Mouse (Mus musculus) heart, embryonic 10.5 days (tissue): ENCODE measurements around the gene Ptpn23. TPM values are rescaled to one million over a fixed set of nuclear protein-coding genes. Genes with fewer than 3 reads are reported as not detected.

ENCODE experiments used
- DNase-seq: peaks from one replicate; pipeline ENCODE4 v3.0.0-alpha.2; 2017; ENCODE audit warnings: low spot score
- H3K27ac ChIP-seq: fragments of 300-500 bp; sonication (generic); 2 replicates; pipeline ENCODE4 v1.5.1; 2016; ENCODE audit warnings: mild to moderate bottlenecking
- H3K27me3 ChIP-seq: fragments of 300-500 bp; sonication (generic); 2 replicates; pipeline ENCODE4 v1.6.1; 2016; ENCODE audit warnings: mild to moderate bottlenecking; ENCODE audit not compliant: poor library complexity, insufficient read depth, severe bottlenecking
- H3K36me3 ChIP-seq: fragments of 300-500 bp; sonication (generic); 2 replicates; pipeline ENCODE4 v1.6.1; 2016; ENCODE audit warnings: mild to moderate bottlenecking, moderate library complexity
- H3K4me1 ChIP-seq: fragments of 300-500 bp; sonication (generic); 2 replicates; pipeline ENCODE4 v1.6.1; 2016; ENCODE audit warnings: mild to moderate bottlenecking
- H3K4me3 ChIP-seq: fragments of 300-500 bp; sonication (generic); 2 replicates; pipeline ENCODE4 v1.5.1; 2016; ENCODE audit warnings: mild to moderate bottlenecking, moderate library complexity
- H3K9me3 ChIP-seq: fragments of 300-500 bp; sonication (generic); 2 replicates; pipeline ENCODE4 v1.6.1; 2016; ENCODE audit warnings: mild to moderate bottlenecking, moderate library complexity
- WGBS: fragments of 180-500 bp; shearing (Covaris S2); methylation state at CpG from one replicate; pipeline ENCODE4 v1.1.7; 2016; 5-methylcytosine and 5-hydroxymethylcytosine counted together
- polyA plus RNA-seq: library from polyadenylated mRNA; unstranded; fragments of >200 nt; fragmentation: Nextera tagmentation; extraction: Ambion mirVana; gene quantifications from 2 replicates; pipeline ENCODE4 v1.2.1, GENCODE M21; 2016

Gene Ptpn23
- polyA plus RNA-seq, result 14.6 and 18.4 TPM in 2 replicates

DNA sequence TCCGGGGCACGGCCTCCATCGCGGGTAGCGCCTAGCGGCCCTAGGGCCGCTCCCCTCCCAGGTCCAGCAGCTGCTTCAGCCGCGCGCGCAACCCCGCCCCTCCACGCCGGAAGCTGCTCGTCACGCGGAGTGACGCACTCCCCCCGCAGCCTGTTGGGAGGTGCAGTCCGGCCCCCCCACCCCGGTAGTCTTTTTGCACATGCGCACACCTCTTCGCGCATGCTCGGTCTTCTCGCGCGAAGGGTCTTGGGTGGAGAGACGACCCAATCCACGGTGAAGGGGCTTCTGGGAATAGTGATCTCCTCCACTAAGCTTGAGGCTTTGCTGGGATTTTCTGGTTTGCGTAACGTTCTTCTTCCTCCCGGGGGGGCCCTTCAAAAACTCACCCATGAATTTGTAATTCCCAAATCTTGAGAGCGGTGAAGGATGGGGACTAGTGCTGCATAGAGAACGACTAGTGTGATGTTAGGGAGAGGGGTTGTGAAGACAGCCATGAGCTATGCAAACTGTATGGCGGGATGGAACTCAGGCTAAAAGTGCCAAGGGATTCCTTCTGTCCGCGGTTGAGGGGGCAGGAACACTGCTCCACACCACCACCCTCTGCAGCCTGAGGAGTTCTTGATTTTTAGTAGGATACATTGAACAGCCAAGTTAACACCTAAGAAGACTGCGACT is at the start of gene Ptpn23:
Gene Ptpn23, minus strand, starts transcription at position 115 of the 675 bp plus-strand sequence.
- 1% methylated on average over 39 of the region's 39 CpGs for WGBS
- Histone ChIP-seq H3K36me3 (peaks cover 12% of the 10 kb centered on the region; the same call in 1 of the 2 replicates), H3K4me1 (peaks cover 26% of the 10 kb centered on the region), H3K4me3 (peak within 1 kb of the TSS; percentile 84), H3K9me3 (no peaks in the 10 kb centered on the region), H3K27me3 (0 out of 2 replicates have a peak, but pooled peaks cover 2% of the 10 kb centered on the region), H3K27ac (peak within 1 kb of the TSS; percentile 93)
- peak; percentile 99 for DNase-seq

GRCm38 (mm10) chr9:110452523-110452922 is 44.5 kb upstream of the Ptpn23 start:
- H3K36me3 ChIP-seq, result peaks cover 21% of the 10 kb centered on the region
- H3K9me3 ChIP-seq, result no peaks in the 10 kb centered on the region
- WGBS, result 74% methylated on average over 3 of the region's 3 CpGs
- H3K27ac ChIP-seq, result no peak overlapping the region
- no peak for DNase-seq
- H3K4me3 ChIP-seq, result no peak overlapping the region
- H3K4me1 ChIP-seq, result peaks cover 8% of the 10 kb centered on the region; the same call in 1 of the 2 replicates
- H3K27me3 ChIP-seq, result no peaks in the 10 kb centered on the region

GRCm38 (mm10) chr9:110448857-110449617 is 41.0 kb upstream of the Ptpn23 start:
- H3K27me3 ChIP-seq, result no peaks in the 10 kb centered on the region
- peak; percentile 88 for DNase-seq
- H3K36me3 ChIP-seq, result peaks cover 26% of the 10 kb centered on the region
- peaks cover 4% of the 10 kb centered on the region; the same call in 1 of the 2 replicates for H3K4me1 ChIP-seq
- H3K4me3 ChIP-seq, result no peak overlapping the region
- no peaks in the 10 kb centered on the region for H3K9me3 ChIP-seq
- WGBS, result 35% methylated on average over 11 of the region's 11 CpGs
- H3K27ac ChIP-seq, result no peak overlapping the region

- Histone ChIP-seq H3K27me3 (no peaks in the 10 kb centered on the region), H3K9me3 (no peaks in the 10 kb centered on the region), H3K27ac (no peak overlapping the region), H3K4me3 (no peak overlapping the region), H3K36me3 (peaks cover 30% of the 10 kb centered on the region), H3K4me1 (peaks cover 4% of the 10 kb centered on the region; the same call in 1 of the 2 replicates)
- 80% methylated on average over 15 of the region's 15 CpGs for WGBS
- no peak for DNase-seq
These were observed 40.3 kb upstream of the Ptpn23 start for GRCm38 (mm10) chr9:110448356-110448755.

- Histone ChIP-seq H3K27ac (no peak overlapping the region), H3K4me3 (no peak overlapping the region), H3K4me1 (no peaks in the 10 kb centered on the region), H3K36me3 (peaks cover 50% of the 10 kb centered on the region), H3K27me3 (no peaks in the 10 kb centered on the region), H3K9me3 (no peaks in the 10 kb centered on the region)
- no peak for DNase-seq
- 89% methylated on average over 6 of the region's 6 CpGs for WGBS
These were observed 32.5 kb upstream of the Ptpn23 start for GRCm38 (mm10) chr9:110440559-110440958.

- Histone ChIP-seq H3K4me1 (no peaks in the 10 kb centered on the region), H3K27ac (no peak overlapping the region), H3K9me3 (no peaks in the 10 kb centered on the region), H3K4me3 (no peak overlapping the region), H3K27me3 (no peaks in the 10 kb centered on the region), H3K36me3 (peaks cover 55% of the 10 kb centered on the region)
- no peak for DNase-seq
- 49% methylated on average over 5 of the region's 5 CpGs for WGBS
These were observed 32.0 kb upstream of the Ptpn23 start for GRCm38 (mm10) chr9:110440049-110440448.

DNA sequence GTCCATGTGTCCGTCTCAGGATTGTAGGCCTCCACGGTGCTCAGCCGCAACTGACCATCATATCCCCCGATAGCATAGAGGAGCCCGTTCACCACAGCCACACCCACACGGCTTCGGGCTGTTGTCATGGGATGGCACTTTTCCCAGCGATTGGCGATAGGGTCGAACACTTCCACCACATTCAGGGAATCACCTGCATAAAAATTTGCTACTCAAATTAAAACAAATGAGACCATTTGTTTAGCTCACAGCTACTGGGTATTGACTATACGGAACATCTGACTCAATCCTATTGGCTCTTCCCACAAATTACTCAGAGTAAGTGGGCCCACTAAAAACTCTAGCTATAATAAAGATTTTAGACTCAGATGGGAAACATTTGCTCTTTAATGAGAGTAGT is 28.0 kb upstream of the Ptpn23 start:
- Histone ChIP-seq H3K27me3 (no peaks in the 10 kb centered on the region), H3K9me3 (no peaks in the 10 kb centered on the region), H3K27ac (no peak overlapping the region), H3K36me3 (peaks cover 55% of the 10 kb centered on the region), H3K4me1 (no peaks in the 10 kb centered on the region), H3K4me3 (no peak overlapping the region)
- DNase-seq, result no peak
- 90% methylated on average over 11 of the region's 11 CpGs for WGBS

- DNase-seq, result no peak
- Histone ChIP-seq H3K4me3 (no peak overlapping the region), H3K9me3 (no peaks in the 10 kb centered on the region), H3K4me1 (no peaks in the 10 kb centered on the region), H3K27me3 (no peaks in the 10 kb centered on the region), H3K36me3 (peaks cover 66% of the 10 kb centered on the region), H3K27ac (no peak overlapping the region)
- 91% methylated on average over 2 of the region's 2 CpGs for WGBS
These were observed 25.0 kb upstream of the Ptpn23 start for GRCm38 (mm10) chr9:110433045-110433444.

DNA sequence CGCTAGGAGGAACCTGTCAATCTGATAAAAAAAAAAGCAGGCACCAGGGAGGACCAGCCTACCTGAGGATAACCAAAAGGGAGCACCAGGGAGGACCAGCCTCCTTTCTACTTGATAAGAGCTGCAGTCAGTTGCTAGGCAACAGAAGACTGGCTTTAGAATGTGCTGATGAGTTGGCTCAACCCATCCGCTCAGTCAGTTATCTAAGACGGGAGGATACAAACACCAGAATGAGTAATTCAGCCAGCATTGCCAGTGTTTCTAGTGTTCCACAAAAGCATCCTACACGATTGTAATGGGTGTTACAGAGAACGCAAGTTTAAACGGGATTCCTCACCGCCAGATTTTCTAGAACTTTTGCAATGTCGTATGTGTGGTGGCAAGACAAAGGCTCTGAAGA is 23.2 kb upstream of the Ptpn23 start:
- H3K36me3 ChIP-seq, result peaks cover 65% of the 10 kb centered on the region

GRCm38 (mm10) chr9:110419511-110420112 is 11.6 kb upstream of the Ptpn23 start, which contains the start of gene Ngp:
Gene Ngp (plus strand): TSS chr9:110419747.
- no peak within 1 kb of the TSS for H3K27ac ChIP-seq
- H3K27me3 ChIP-seq, result no peaks in the 10 kb centered on the region
- H3K4me1 ChIP-seq, result no peaks in the 10 kb centered on the region
- H3K36me3 ChIP-seq, result no peaks in the 10 kb centered on the region
- no peaks in the 10 kb centered on the region for H3K9me3 ChIP-seq
- no peak for DNase-seq
- no peak within 1 kb of the TSS for H3K4me3 ChIP-seq
- 87% methylated on average over 12 of the region's 12 CpGs for WGBS

More for the DNA sequence above, 23.2 kb upstream of the Ptpn23 start:
- Histone ChIP-seq H3K4me3 (no peak overlapping the region), H3K9me3 (no peaks in the 10 kb centered on the region), H3K27ac (no peak overlapping the region), H3K4me1 (no peaks in the 10 kb centered on the region), H3K27me3 (no peaks in the 10 kb centered on the region)
- 66% methylated on average over 8 of the region's 8 CpGs for WGBS
- DNase-seq, result no peak

- Histone ChIP-seq H3K4me1 (peaks cover 13% of the 10 kb centered on the region; the same call in 1 of the 2 replicates), H3K4me3 (no peak overlapping the region), H3K36me3 (no peaks in the 10 kb centered on the region), H3K27ac (no peak overlapping the region), H3K27me3 (0 out of 2 replicates have a peak, but pooled peaks cover 2% of the 10 kb centered on the region), H3K9me3 (no peaks in the 10 kb centered on the region)
- DNase-seq, result no peak
- WGBS, result 51% methylated on average over 9 of the region's 9 CpGs
These were observed 5.8 kb upstream of the Ptpn23 start for GRCm38 (mm10) chr9:110413785-110414184.

GRCm38 (mm10) chr9:110412926-110413325 is 4.9 kb upstream of the Ptpn23 start:
- no peaks in the 10 kb centered on the region for H3K36me3 ChIP-seq
- DNase-seq, result no peak
- no peaks in the 10 kb centered on the region for H3K9me3 ChIP-seq
- no peak overlapping the region for H3K4me3 ChIP-seq
- no peak overlapping the region for H3K27ac ChIP-seq
- 0 out of 2 replicates have a peak, but pooled peaks cover 2% of the 10 kb centered on the region for H3K27me3 ChIP-seq
- peaks cover 17% of the 10 kb centered on the region for H3K4me1 ChIP-seq
- 81% methylated on average over 7 of the region's 7 CpGs for WGBS
